Mouse (Mus musculus) MEL (cell line): ENCODE measurements at regions not wholly inside any gene's neighbourhood (a gene's known extent, or its start where the extent isn't known, plus 50 kb on each side); places are given as distances from the start of the nearest gene placed in this dataset.

Source experiments
- CTCF ChIP-seq, 3 experiments: IDR thresholded peaks in 2 of 3; conservative IDR thresholded peaks in 1 of 3; 2 replicates each; pipeline ENCODE4 v1.5.1; 2011 to 2012; ENCODE audit warnings: low read length in 3 of 3, low read depth in 2 of 3, mild to moderate bottlenecking in 2 of 3, improper control_type of control experiment in 1 of 3, inconsistent platforms in 1 of 3, mixed read lengths in 1 of 3, moderate library complexity in 1 of 3; ENCODE audit not compliant: control insufficient read depth in 1 of 3, insufficient read depth in 1 of 3, poor library complexity in 1 of 3, severe bottlenecking in 1 of 3
- EP300 ChIP-seq, 2 experiments: IDR thresholded peaks; 2 replicates each; pipeline ENCODE4 v1.6.1; 2011; ENCODE audit warnings: improper control_type of control experiment in 2 of 2, low read length in 2 of 2, low read depth in 1 of 2, mild to moderate bottlenecking in 1 of 2
- POLR2A ChIP-seq, 2 experiments: IDR thresholded peaks; 2 replicates each; pipeline ENCODE4 v1.6.1; 2011 to 2012; ENCODE audit warnings: low read length in 2 of 2, mild to moderate bottlenecking in 2 of 2, control low read depth in 1 of 2, improper control_type of control experiment in 1 of 2, low read depth in 1 of 2, moderate library complexity in 1 of 2; ENCODE audit not compliant: control insufficient read depth in 1 of 2, insufficient read depth in 1 of 2, poor library complexity in 1 of 2
- TCF12 ChIP-seq: IDR thresholded peaks from 2 replicates; pipeline ENCODE4 v1.6.1; 2014; ENCODE audit warnings: low read depth, mild to moderate bottlenecking, inconsistent platforms, low read length, improper control_type of control experiment, moderate library complexity
- ZNF384 ChIP-seq: IDR thresholded peaks from 2 replicates; pipeline ENCODE4 v1.6.1; 2012; ENCODE audit warnings: low read depth, mild to moderate bottlenecking, inconsistent platforms, low read length, improper control_type of control experiment

GRCm38 (mm10) chr13:119177753-119178152 lies 250.6 kb upstream of the Paip1 start:
- TF ChIP-seq POLR2A (IDR thresholded peaks at IDR 0.05; ENCODE audit: control insufficient read depth in 1 of 2, insufficient read depth in 1 of 2, low read depth in 1 of 2, low read length in 2 of 2, poor library complexity in 1 of 2) (no peak), TCF12 (no peak), CTCF (IDR thresholded peaks at IDR 0.05 in 2 of 3, conservative IDR thresholded peaks at IDR 0.05 in 1 of 3; ENCODE audit: control insufficient read depth in 1 of 3, insufficient read depth in 1 of 3, low read depth in 2 of 3, low read length in 3 of 3, poor library complexity in 1 of 3, severe bottlenecking in 1 of 3) (no peak), EP300 (IDR thresholded peaks at IDR 0.05; ENCODE audit: low read depth in 1 of 2, low read length in 2 of 2) (no peak), ZNF384 (no peak)
